Mouse (Mus musculus): ENCODE measurements around the gene Ndufa13.

- TF ChIP-seq USF1 (IDR thresholded peaks at IDR 0.05; ENCODE audit: low read depth) (no peak), POLR2A (IDR thresholded peaks at IDR 0.05; ENCODE audit: insufficient read length, low read depth) (no peak), E2F4 (IDR thresholded peaks at IDR 0.05; ENCODE audit: insufficient read depth) (no peak), TCF12 (IDR thresholded peaks at IDR 0.05; ENCODE audit: insufficient read depth, poor library complexity, severe bottlenecking) (no peak), POLR2AphosphoS2 (IDR thresholded peaks at IDR 0.05; ENCODE audit: insufficient read length, low read depth) (no peak), REST (IDR thresholded peaks at IDR 0.05; ENCODE audit: insufficient read depth, insufficient read length) (no peak), SRF (IDR thresholded peaks at IDR 0.05; ENCODE audit: control insufficient read depth, insufficient read length, low read depth) (no peak), CEBPB (IDR thresholded peaks at IDR 0.05; ENCODE audit: insufficient read depth, poor library complexity, severe bottlenecking) (no peak), MAX (IDR thresholded peaks at IDR 0.05; ENCODE audit: low read depth) (no peak)
Observed at GRCm38 (mm10) chr8:69934582-69934981, 32.2 kb upstream of the Ndufa13 start.

Data from myocyte (in vitro differentiated cells).